Mouse (Mus musculus): ENCODE measurements around the gene Palm2.

GRCm38 (mm10) chr4:57565811-57566210 lies 131.8 kb downstream of the Palm2 start:
- TF ChIP-seq RAD21 (IDR thresholded peaks at IDR 0.05; ENCODE audit: low read depth, low read length) (no peak), MAFK (IDR thresholded peaks at IDR 0.05; ENCODE audit: borderline replicate concordance, low read depth, low read length) (no peak), MAZ (IDR thresholded peaks at IDR 0.05; ENCODE audit: low read depth, low read length) (no peak), HCFC1 (IDR thresholded peaks at IDR 0.05; ENCODE audit: low read depth, low read length) (no peak), MEF2A (IDR thresholded peaks at IDR 0.05; ENCODE audit: extremely low read depth, insufficient replicate concordance, low read depth, low read length, poor library complexity, severe bottlenecking) (no peak), EP300 (IDR thresholded peaks at IDR 0.05; ENCODE audit: low read depth in 1 of 2, low read length in 2 of 2) (no peak), GABPA (IDR thresholded peaks at IDR 0.05; ENCODE audit: low read depth, low read length) (no peak)

Measured in MEL (cell line).